Mouse (Mus musculus): ENCODE measurements at regions not wholly inside any gene's neighbourhood (a gene's known extent, or its start where the extent isn't known, plus 50 kb on each side); places are given as distances from the start of the nearest gene placed in this dataset.

DNA sequence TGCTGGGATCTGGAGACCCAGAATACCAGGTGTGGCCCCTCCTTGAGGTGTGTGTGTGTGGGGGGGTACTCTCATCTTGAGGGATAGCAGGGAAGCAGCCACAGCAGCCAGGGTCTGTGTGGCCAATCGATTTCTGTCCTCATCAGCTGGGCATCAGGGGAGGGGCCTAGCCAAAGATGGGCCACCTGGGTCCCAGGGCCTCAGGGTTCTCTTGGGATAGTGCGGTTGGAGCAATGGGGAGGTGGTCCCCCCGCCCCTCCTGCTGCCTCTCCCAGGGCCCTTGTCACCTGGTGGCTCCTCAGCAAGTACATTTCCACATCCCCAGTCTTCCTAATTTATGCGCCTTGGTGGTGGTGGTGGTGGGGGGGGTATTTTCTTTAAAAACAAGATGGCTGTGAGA lies 55.4 kb downstream of the Uncx start:
- peak; percentile 31 for DNase-seq (ENCODE audit: low spot score)

DNA sequence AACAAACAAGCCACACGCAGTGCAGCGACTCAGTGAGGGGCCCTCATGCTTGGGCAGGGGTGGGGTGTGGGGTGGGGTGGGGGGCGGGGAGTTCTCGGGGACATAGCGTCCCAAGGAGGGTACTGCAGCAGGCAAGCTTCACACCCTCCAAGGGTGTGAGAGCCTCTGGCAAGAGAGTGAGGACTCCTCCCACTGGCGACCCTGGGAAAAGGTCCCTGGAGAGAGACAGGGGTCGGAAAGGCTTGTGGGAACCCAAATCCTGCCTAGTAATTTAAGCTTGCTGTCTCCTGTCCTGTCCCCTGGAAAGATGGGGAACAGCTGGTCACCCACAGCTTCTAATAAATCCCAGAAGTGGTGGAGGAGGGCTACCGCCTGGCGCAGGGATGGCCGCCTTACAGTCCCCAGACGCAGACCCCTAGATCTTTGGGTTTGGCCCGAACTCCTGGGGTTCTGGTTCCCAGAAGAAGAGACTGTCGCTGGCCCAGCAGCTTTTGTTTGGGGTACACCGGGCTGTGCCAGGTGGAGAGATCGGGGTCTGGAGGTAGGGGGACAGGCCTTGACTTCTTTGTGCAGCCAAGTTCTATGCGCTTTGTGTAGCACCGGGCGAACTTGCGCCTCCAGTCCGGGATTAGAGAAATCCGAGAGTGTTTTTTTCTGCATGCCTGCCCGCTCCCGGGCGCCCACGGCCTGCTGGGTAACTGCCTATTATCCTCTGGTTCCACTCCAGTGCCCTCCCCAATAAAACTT lies 56.1 kb downstream of the Uncx start:
- peak; percentile 76 for DNase-seq (ENCODE audit: low spot score)

DNA sequence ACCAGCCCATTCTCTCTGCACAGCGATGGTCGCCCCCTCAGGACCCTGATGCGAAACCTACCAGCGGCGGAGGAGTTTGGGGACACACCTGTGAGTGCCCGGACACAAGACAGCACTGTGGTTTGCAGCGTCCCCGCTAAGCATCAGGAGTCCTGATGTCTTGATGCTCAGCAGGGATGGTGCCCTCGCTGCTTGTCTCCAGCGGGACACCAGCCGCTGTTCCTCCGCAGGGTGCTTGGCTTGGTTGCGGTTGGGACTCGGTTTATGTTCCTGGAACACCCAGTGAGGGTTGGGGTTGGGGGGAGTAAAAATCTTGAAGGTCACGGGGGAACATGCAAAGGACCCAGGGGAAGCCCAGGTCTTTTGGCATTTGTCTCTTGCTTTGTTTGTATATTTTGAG lies 56.9 kb downstream of the Uncx start:
- DNase-seq (ENCODE audit: low spot score), result peak; percentile 32

DNA sequence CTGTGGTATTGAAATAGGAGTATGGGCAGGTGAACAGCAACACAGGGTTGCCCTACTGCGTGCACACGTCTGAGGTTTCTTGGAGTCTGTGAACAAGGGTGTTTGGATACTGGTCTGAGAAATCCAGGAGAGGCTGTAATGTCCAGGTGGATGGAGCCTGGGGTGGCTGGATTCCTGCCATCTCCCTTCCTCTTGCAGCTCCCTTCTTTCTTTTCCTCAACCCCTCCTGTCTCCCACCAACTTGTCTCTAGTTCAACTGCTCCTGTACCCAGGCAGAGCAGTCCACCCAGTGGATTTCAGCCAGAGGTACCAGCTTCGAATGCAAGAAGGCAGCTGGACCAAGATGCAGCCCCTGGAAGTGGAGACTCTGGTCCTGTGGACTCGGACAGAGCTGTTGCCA lies 59.6 kb downstream of the Uncx start:
- no peak for DNase-seq (ENCODE audit: low spot score)

DNA sequence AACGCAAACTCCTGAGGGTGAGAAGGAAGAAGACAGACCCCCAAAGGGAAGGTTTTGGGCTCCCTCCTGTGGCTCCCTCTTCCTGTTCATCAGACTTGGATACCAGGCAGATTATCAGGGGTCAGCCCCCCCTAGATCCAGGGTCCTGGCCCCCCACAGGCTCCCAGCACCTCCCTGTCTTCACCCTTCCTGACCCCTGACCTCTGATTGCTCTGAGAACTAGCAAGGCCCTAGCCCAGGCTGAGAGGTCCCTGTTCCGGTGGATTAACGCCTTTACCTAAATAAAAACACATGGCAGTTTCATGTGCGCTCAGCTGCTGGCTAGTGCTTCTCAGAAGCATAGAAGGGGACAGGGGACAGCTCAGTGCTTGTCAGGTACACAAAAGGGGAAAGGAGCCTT lies 60.2 kb downstream of the Uncx start:
- DNase-seq (ENCODE audit: low spot score), result peak; percentile 59

DNA sequence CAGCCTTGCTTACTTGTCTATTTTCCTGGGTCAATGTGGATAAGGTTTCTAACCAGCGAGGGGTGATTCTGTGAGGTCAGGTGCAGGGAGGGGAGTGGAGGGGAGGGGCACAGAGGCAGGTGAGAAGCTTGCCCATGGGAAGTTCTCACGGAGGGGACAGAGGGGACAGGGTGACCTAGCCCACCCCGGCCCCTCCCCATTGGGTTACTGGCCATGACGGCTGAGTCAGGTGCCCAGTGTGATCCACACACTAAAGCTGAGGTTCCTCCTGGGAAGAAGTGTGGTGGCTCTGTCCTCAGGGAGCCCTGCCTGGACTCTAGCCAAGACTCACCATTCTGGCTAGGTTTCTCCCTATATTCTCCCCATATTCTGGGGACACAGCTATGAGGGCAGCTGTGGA lies 61.0 kb downstream of the Uncx start:
- no peak for DNase-seq (ENCODE audit: low spot score)

DNA sequence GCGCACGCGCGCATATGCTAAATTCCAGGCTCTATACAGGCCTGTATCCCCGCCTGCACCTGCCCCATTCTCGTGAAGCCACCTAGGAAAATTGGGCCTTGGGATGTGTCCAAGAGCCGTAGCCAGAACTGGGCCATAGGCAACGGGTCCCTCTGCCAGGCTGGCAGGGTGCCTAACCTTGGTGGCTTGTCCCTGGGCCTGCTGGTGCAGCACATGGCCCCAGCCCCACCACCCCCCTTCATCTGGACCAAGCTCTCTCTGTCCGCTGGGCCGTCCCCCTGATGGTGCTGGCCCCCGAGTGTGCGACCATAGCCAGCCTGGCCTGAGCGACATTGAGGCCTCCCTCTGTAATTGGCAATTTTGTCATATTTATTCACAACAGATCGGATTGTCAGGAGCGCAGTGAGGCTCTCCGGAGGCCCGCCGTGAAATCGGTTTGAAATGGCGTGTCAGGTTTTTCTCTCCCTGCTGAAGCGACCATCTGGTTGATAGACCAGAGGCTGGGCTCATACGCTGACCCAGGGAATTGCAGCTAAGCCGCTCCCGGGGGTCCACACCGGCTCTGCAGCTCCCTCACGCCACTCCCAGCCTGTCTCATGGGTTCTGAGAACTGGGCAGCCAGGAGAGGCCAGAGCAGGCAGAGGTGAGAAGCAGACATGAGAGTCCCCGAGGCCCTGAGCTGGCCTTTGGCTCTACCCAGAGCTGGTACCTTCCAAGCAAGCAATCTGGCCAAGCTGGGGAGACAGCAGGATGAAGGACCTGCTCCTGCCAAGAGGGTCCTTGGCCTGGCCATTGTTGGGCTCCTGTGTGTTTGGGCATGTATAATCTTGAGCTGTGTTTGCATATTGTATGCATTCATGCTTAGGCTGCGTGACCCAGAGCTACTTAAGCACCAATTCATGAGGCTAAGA lies 67.6 kb downstream of the Uncx start:
- DNase-seq (ENCODE audit: low spot score), result peak; percentile 55

DNA sequence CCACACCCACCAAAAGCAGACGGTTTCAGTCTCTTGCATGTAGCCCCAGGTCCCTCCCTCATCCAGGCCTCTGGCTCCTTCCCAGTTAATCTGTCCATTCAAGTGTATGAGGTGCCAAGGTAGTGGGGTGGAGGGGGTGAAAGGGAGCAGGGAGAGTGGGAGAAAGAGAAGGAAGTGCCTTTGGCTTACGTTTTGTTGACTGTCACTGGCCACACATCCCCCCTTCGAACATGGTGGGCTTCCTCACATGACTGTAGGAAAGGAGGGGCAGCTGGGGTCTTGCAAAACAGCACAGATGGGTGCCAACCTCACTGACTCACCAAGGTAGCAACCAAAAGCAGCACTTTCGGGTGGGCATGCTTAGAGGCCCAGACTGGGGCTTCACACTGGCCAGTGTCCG lies 68.9 kb downstream of the Uncx start:
- no peak for DNase-seq (ENCODE audit: low spot score)

DNA sequence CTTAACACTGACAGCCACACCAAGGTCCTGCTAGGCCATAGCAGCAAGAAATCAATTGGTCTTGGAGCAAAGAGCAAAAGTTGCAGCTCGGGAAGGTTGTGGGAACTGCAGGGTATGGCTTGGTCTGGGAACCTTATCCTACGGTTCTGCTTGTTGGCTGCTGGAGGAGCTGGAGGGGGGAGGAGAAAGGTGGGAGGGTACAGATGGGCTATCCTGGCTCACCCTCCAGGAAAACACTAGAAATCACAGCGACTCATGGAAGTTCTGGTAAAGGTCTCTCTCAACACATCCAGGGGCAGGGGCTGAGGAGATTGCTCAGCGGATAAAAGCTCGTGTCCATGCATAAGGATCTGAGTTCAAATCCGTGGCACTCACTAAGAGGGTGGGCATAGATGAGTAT lies 69.4 kb downstream of the Uncx start:
- no peak for DNase-seq (ENCODE audit: low spot score)

DNA sequence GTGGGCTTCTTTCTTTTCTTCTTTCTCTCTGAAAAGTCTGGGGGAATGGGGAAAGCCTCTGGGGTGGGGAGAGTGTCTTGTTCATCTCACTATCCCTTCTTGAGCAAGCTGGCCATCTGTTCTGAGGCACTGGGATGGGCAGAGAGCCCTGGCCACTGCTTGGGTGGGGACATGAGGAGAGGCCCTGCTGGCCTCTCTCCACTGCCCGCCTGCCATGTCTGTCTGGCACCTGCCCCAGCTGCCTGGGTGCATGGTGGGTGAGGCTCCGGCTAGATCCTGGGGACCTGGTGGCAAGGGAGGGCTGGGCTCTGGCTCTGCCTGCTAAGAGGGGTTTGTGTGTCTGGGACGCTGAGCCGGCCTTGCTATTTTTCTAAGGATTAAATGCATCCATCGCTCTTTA lies 70.3 kb downstream of the Uncx start:
- DNase-seq (ENCODE audit: low spot score), result no peak

DNA sequence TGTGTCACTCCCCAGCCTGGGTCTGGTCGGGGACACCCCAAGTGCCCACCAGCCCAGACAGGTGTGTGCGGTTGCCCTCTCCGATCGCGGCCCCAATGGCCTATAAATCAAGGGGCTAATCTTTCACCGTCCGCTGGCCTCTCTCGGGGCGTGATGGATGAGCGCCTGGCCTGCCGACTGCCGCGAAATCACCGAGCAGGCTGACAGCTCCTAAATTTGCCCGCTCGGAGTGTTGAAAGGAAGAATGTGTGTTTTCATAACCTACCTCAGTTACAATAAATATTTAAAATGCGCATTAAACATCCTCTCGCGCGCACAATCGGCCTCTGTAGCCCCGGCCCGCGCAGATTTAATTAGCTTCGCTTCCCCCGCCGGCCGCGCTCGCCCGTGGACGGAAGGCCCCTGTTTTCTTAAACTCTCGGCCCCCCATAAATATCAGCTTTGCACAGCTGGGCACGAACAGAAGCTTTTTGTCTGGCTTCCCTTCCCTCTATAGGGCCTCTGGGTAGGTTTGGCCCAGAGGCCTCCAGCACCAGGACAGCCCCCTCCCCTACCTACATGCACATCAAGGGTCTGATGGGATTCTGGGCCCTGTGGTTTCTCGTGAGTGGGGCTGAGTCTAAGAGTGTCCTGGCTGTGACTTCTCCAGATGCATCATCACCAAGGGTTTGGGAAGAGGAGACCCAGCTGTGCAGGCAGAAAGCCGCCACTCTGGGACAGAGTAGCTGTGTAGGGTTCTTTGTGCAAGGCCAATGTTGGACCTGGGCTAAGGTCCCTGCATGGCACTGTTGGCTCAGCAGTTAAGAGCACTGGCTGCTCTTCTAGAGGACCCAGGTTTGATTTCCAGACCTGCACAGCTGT lies 76.2 kb downstream of the Uncx start:
- DNase-seq (ENCODE audit: low spot score), result peak; percentile 71

DNA sequence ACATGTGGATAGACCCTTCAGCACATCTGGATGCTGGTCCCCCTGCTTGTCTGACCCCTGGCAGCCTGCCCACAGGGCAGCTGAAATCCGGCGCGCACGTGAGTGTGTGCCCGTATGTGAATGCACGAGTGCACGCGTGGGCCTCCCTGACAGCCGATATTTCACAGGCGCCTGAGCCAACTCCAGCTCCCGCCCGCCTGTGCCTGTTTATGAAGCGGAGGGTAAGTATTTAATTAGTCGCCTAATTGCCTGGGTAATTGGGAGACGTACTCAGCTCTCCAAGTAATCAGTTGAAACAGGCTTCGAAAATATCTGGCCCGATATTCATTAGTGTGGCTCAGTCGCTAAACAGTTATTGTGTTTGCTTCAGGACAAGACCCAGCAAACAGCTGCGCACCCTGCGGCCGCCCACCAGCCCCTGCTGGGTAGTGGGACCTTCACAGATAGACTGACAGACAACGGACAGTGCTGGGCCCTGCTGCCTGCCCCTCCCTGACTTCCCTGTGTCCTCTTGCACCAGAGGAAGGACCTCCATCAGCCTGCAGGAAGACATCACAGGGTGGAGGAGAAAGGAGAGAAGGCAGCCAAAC lies 82.7 kb downstream of the Uncx start:
- no peak for DNase-seq (ENCODE audit: low spot score)

DNA sequence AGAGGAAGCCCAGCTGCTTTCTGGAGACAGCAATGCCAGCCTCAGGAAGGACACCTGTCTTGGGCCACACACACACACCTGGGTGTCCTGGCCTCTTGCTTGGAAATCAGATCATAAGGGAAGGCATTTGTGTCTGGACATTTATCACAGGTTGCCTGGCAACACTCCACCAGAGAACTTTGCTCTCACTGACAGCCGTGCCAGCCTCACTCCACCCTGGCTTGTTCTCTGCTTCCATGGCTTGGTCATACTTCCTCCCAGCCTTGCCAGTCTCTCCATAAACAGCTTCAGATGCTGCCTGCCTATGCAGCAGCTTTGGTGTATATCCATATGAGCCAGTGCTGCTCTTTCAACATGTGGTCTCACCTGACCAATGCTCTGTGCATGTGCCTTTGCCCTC lies 84.3 kb downstream of the Uncx start:
- DNase-seq (ENCODE audit: low spot score), result no peak

DNA sequence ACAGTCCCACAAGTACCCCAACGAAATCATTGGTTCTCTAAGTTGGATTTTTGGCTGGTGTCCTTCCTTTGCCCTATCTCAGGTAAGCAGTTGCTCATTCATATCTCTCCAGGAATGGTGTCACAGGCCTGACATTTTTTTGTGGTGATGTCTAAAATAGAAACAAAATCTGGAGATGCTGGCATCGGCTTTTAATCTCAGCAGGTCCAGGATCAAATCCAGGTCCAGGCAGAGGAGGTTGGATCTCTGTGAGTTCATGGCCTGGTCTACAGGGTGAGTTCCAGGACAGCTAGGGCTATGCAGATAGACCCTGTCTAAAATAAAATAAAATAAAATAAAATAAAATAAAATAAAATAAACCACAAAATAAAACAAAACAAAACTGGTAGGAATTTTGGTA lies 93.7 kb downstream of the Uncx start:
- DNase-seq (ENCODE audit: low spot score), result no peak

DNA sequence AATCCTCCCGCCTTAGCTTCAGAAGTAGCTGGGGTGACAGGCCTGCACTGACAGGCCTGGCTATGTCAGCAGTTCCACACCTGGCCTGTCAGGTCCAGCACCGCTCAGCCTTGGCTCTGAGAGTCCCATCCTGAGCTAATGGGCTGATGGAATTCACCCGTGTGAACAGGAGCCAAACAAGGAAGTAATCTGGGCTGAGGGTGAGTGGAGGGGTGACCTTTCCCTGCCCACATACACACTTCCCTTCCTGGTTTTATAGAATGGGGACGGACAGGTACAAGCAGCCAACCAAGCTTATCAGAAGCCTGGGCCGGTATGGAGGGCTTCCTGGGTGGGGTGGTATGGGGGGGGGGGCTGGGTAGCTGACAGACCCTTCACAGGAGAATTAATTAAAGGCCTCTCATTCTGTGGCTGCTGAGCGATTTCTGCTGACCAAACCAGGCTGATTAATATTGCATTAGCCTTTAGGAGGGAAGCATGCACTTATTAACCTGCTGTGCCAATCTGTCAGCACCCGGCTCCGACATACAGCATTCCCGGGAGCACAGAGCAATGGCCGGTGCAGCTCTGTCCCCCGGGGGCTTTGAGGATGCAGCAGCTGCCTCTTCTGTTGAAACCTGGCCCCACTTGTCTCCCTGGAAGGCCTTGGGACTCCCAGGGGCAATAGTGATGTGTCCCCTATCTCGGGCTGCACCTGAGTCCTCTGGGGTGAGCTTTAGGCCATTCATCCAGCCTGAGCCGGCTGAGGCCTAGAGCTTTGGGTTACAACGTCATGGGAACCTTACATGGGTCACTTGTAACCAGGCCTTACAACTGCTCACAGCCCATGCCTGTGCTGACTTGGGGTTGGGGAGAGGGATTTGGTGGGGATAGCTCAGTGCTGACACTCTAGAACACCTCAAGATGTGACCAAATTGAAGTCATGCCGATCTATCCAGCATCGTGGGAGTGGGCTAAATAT lies 95.2 kb downstream of the Micall2 start:
- no peak for DNase-seq (ENCODE audit: low spot score)

DNA sequence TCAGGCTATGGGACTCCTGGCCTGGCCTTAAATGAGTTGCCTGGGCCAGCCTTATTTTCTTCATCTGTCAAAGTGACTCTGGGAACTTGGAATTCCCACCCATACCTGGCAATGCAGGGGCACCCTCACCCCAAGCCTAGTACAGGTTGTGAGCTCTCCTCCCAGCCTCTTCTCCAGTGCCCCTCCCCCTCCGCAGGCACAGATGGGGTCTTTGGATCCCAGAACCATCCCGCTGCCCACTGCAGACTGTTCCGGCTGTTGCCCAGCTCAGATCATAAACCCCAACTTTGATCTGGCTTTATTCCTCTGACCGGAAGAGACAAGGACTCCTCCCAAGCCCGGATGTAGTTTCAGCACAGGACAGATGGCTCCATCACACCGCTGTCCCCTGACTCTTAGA lies 91.3 kb downstream of the Micall2 start:
- DNase-seq (ENCODE audit: low spot score), result no peak

DNA sequence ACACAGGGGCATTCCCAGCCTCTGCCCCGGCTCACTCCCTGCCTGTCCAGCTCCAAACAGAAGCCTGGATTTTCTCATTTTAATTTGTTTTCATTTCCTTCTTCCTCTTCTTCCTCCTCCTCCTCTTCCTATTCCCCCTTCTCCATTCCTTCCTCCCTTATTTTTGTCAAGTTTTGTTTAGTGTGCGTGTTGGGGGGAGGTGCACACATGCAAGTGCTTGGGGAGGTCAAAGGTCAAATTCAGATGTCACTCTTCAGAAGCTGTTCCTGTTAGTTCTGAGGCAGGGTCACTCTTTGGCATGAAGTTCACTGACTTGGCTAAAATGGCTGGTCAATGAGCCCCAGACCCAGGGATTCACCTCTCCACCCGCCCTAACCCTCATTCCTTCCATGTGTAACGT lies 85.1 kb downstream of the Micall2 start:
- DNase-seq (ENCODE audit: low spot score), result peak; percentile 68
